ENCODE assay signal across 30 mouse cellular contexts in the genomic region with DNA sequence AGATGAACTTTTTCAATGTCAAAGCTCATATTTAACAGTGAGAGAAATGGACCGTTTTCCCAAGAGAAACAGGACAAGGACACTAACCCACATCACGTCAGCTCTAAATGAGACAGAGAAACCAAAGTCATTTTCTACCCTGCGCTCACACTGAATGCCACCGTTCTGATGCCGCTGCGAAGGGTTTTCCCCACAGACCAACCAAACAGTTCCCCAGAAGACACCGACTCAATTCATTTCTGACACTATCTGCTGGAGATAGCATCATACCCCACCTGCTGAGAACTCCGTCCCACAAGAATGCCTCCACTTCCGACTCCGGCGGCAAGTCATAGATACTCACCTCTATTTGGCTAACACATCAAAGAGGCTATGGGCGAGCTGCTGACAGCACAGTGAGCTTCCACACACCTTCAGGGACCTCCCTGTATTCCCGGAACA.
DNase-seq lines count a peak whose midpoint lies in the region; ATAC-seq and TF ChIP-seq lines count a peak whose summit lies in the region.
"Had no signal": no experiment of that assay in that cellular context is flagged by ENCODE, and none has a peak within 500 bp of the region (broad histone marks: within the 10 kb centered on the region; RNA-seq: fewer than 3 reads in every experiment).

No protein-coding gene starts in this region.

- H3K9ac ChIP-seq in midbrain, postnatal 0 days (replicated peaks; ENCODE audit: low read length, poor library complexity, severe bottlenecking), result no peak overlapping the region
- H3K9ac ChIP-seq: embryonic facial prominence, embryonic 13.5 days; forebrain, embryonic 12.5 days; heart, embryonic 13.5 days; hindbrain, embryonic 14.5 days had no signal

- no peak for TF ChIP-seq POLR2A in cerebellum, adult 2 months (IDR thresholded peaks at IDR 0.05; ENCODE audit: borderline replicate concordance, insufficient read depth, low read length)

- ATAC-seq in activated CD4-positive, CD25-positive, alpha-beta regulatory T cell, adult 4 months, result peak; percentile 88
- no peak for ATAC-seq in midbrain, postnatal 0 days (ENCODE audit: low FRiP score)
- ATAC-seq: forebrain, embryonic 16.5 days; intestine, embryonic 16.5 days; Patski had no signal

- no peaks in the 10 kb centered on the region for H3K27me3 ChIP-seq in cerebellum, adult 2 months (ENCODE audit: control insufficient read depth, insufficient read depth, low read length)
- no peaks in the 10 kb centered on the region for H3K27me3 ChIP-seq in midbrain, postnatal 0 days (ENCODE audit: insufficient read depth, low read length)
- H3K27me3 ChIP-seq: embryonic facial prominence, embryonic 13.5 days; forebrain, embryonic 12.5 days; Patski had no signal

- H3K4me3 ChIP-seq in cerebellum, adult 2 months (replicated peaks; ENCODE audit: insufficient read depth, low read depth, low read length), result no peak overlapping the region
- H3K4me3 ChIP-seq in midbrain, postnatal 0 days (ENCODE audit: low read depth, low read length), result no peak overlapping the region
- H3K4me3 ChIP-seq: embryonic facial prominence, embryonic 13.5 days; erythroblast, embryonic 14.5 days; forebrain, embryonic 12.5 days; gastrocnemius, adult 2 months; heart, embryonic 10.5 days; heart, embryonic 13.5 days had no signal

- H3K27ac ChIP-seq in cerebellum, adult 2 months (ENCODE audit: insufficient read depth, low read length), result no peak overlapping the region
- no peak overlapping the region for H3K27ac ChIP-seq in midbrain, postnatal 0 days (ENCODE audit: low read depth, low read length)
- H3K27ac ChIP-seq: embryonic facial prominence, embryonic 13.5 days; forebrain, embryonic 12.5 days; gastrocnemius, adult 2 months; heart, embryonic 10.5 days; heart, embryonic 13.5 days; hindbrain, embryonic 14.5 days had no signal

- no peaks in the 10 kb centered on the region for H3K9me3 ChIP-seq in midbrain, postnatal 0 days (ENCODE audit: low read length)
- H3K9me3 ChIP-seq: embryonic facial prominence, embryonic 13.5 days; forebrain, embryonic 12.5 days; heart, embryonic 10.5 days; heart, embryonic 13.5 days had no signal

- peak; percentile 85 for DNase-seq in CD4-positive helper T cell, adult 2 months (ENCODE audit: low read depth, low spot score)
- peak; percentile 63 for DNase-seq in CD4-positive, CD25-positive, alpha-beta regulatory T cell, adult 2 months (ENCODE audit: low read depth, low spot score)
- DNase-seq in ES-CJ7 (ENCODE audit: low read depth, low spot score), result peak; percentile 25
- DNase-seq in cerebellum, adult 2 months, result no peak
- DNase-seq in midbrain, postnatal 0 days (ENCODE audit: low spot score), result no peak
- no peak for DNase-seq in cerebellum, postnatal 25 days
- no peak for DNase-seq in right cerebral cortex, adult 2 months (ENCODE audit: low spot score in 2 of 2)
- DNase-seq: adrenal gland, adult 2 months; adrenal gland, postnatal 25 days; cerebellum, adult 11-12 months; cerebellum, adult 9-10 months; cerebellum, postnatal 14 days; gastrocnemius, adult 2 months; gastrocnemius, postnatal 14 days; heart, adult 18-20 months; heart, postnatal 14 days; heart, postnatal 4 days; kidney, adult 18-20 months; kidney, adult 9 months had no signal

- TF ChIP-seq CTCF in cerebellum, adult 2 months (IDR thresholded peaks at IDR 0.05; ENCODE audit: borderline replicate concordance, insufficient read depth, low read depth, low read length), result no peak
- no peak for TF ChIP-seq CTCF in midbrain, postnatal 0 days (IDR thresholded peaks at IDR 0.05)

- no peaks in the 10 kb centered on the region for H3K4me1 ChIP-seq in cerebellum, adult 2 months (ENCODE audit: control insufficient read depth, insufficient read depth, low read length)
- no peaks in the 10 kb centered on the region for H3K4me1 ChIP-seq in midbrain, postnatal 0 days (ENCODE audit: insufficient read depth, low read length)
- H3K4me1 ChIP-seq: embryonic facial prominence, embryonic 13.5 days; forebrain, embryonic 12.5 days; heart, embryonic 13.5 days had no signal

- no peak overlapping the region for H3K4me2 ChIP-seq in midbrain, postnatal 0 days (ENCODE audit: low read depth, low read length, poor library complexity, severe bottlenecking)
- H3K4me2 ChIP-seq: embryonic facial prominence, embryonic 13.5 days; forebrain, embryonic 12.5 days; heart, embryonic 13.5 days; hindbrain, embryonic 14.5 days had no signal

- WGBS in cerebellum, adult 2 months, result 60% methylated on average over 13 of the region's 13 CpGs
- WGBS in midbrain, postnatal 0 days, result 68% methylated on average over 13 of the region's 13 CpGs

- no peaks in the 10 kb centered on the region for H3K36me3 ChIP-seq in midbrain, postnatal 0 days (ENCODE audit: insufficient read depth, low read length)
- H3K36me3 ChIP-seq: embryonic facial prominence, embryonic 13.5 days; forebrain, embryonic 12.5 days; G1E; heart, embryonic 10.5 days; heart, embryonic 13.5 days had no signal

Comparison
In these comparisons a context has a peak if more than half of its experiments do, and no peak if none do; other contexts are left out.
1. DNase-seq: peak in CD4-positive helper T cell, adult 2 months (single experiment), CD4-positive, CD25-positive, alpha-beta regulatory T cell, adult 2 months (single experiment) and ES-CJ7 (single experiment); none in cerebellum, adult 2 months (0 of 2), midbrain, postnatal 0 days (single experiment), cerebellum, postnatal 25 days (0 of 2) and right cerebral cortex, adult 2 months (0 of 2).